Mouse (Mus musculus) heart, adult 2 months (tissue): ENCODE measurements around the gene Adamts18.

ENCODE experiments used
- CTCF ChIP-seq: fragments of 200-600 bp; IDR thresholded peaks from 2 replicates; pipeline ENCODE4 v1.8.1; 2022; ENCODE audit warnings: antibody characterized with exemption, mild to moderate bottlenecking, moderate library complexity
- EP300 ChIP-seq: fragments of 200-500 bp; IDR thresholded peaks from 2 replicates; pipeline ENCODE4 v1.6.1; 2011; ENCODE audit warnings: low read depth, low read length, control low read depth; ENCODE audit not compliant: insufficient read depth

DNA sequence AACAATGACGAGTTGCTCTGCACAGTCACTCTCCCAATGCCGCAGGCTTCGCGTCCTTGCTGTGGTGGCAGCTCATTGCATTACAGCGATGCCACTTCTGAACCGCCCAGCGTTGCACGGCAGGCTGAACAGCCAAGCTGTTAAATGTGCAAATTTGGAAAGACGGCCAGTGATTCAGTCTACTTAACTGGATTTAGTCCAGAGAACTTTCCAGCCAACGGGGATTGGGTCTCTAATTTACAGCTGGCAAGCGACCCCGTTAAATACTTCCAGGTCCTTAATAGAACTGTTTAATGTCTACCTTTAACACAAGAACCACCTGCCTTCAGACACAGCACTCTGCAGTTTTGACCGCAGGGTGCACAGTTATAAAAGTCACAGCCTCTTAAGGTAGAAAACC, 127.1 kb downstream of the Adamts18 start:
- TF ChIP-seq EP300 (no peak), CTCF (no peak)
